Mouse (Mus musculus) embryonic facial prominence, embryonic 11.5 days (tissue): ENCODE results near the gene Tnni1. TPM values are rescaled to one million over a fixed set of nuclear protein-coding genes. Genes with fewer than 3 reads are reported as not detected.

ENCODE experiments used
- ATAC-seq: fragments of 200-750 bp; cut with Nextera tagmentation; replicated peaks from 2 replicates; pipeline ENCODE4 v1.8.0; 2017; ENCODE audit warnings: low read depth; ENCODE audit not compliant: insufficient number of reproducible peaks, low FRiP score, low TSS enrichment
- DNase-seq: peaks from one replicate; pipeline ENCODE4 v3.0.0-alpha.2; 2015; ENCODE audit warnings: low spot score
- H3K27ac ChIP-seq: fragments of 300-500 bp; sonication (generic); replicated peaks from 2 replicates; pipeline ENCODE4 v1.5.1; 2014; ENCODE audit warnings: mild to moderate bottlenecking, low read depth, low read length, control low read depth
- H3K27me3 ChIP-seq: fragments of 300-500 bp; sonication (generic); 2 replicates; pipeline ENCODE4 v1.6.1; 2014; ENCODE audit warnings: mild to moderate bottlenecking, low read length, moderate library complexity, mixed read lengths; ENCODE audit not compliant: control insufficient read depth, insufficient read depth
- H3K36me3 ChIP-seq: fragments of 300-500 bp; sonication (generic); replicated peaks from 2 replicates; pipeline ENCODE4 v1.6.1; 2014; ENCODE audit warnings: low read depth, mild to moderate bottlenecking, low read length, moderate library complexity, mixed read lengths; ENCODE audit not compliant: control insufficient read depth, insufficient read depth
- H3K4me1 ChIP-seq: fragments of 300-500 bp; sonication (generic); 2 replicates; pipeline ENCODE4 v1.6.1; 2014; ENCODE audit warnings: low read length, mixed read lengths; ENCODE audit not compliant: control insufficient read depth, insufficient read depth
- H3K4me2 ChIP-seq: fragments of 300-500 bp; sonication (generic); 2 replicates; pipeline ENCODE4 v1.6.1; 2014; ENCODE audit warnings: low read depth, mild to moderate bottlenecking, control low read depth, low read length, moderate library complexity
- H3K4me3 ChIP-seq: fragments of 300-500 bp; sonication (generic); 2 replicates; pipeline ENCODE4 v1.5.1; 2014; ENCODE audit warnings: low read depth, low read length, control low read depth
- H3K9ac ChIP-seq: fragments of 300-500 bp; sonication (generic); replicated peaks from 2 replicates; pipeline ENCODE4 v1.6.1; 2014; ENCODE audit warnings: mild to moderate bottlenecking, control low read depth, low read length
- H3K9me3 ChIP-seq: fragments of 300-500 bp; sonication (generic); replicated peaks from 2 replicates; pipeline ENCODE4 v1.6.1; 2016; ENCODE audit warnings: mild to moderate bottlenecking, low read length, inconsistent platforms, mixed read lengths; ENCODE audit not compliant: control insufficient read depth
- WGBS: fragments of 180-500 bp; shearing (Covaris S2); extraction: QIAGEN DNeasy Blood & Tissue Kit; methylation state at CpG from one replicate; pipeline ENCODE4 v1.1.7; 2014; 5-methylcytosine and 5-hydroxymethylcytosine counted together
- polyA plus RNA-seq: library from polyadenylated mRNA; unstranded; fragments of >200 nt; fragmentation: Nextera tagmentation; extraction: Ambion mirVana; gene quantifications from 2 replicates; pipeline ENCODE4 v1.2.1, GENCODE M21; 2014

The Tnni1 gene
- polyA plus RNA-seq, 1 experiment from 2014 or later = 19.1 TPM

DNA sequence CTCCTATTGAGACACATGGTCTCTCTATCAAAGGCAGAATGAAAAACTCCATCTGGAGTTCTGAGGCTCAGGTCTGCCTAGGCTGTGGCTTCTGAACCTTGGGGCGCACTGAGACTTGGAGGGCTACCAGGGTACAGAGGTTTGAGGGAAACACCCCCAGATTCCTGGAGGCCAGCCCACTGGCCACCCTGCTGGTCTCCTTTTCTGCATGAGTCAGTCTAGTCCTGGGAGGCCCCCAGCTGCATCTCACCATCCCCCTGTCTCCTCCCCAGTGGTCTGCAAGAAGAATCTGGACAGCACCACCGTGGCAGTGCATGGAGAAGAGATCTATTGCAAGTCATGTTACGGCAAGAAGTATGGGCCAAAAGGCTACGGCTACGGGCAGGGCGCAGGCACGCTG, 34.2 kb upstream of the Tnni1 start:
- Histone ChIP-seq H3K27me3 (no peaks in the 10 kb centered on the region), H3K4me3 (no peak overlapping the region), H3K4me2 (no peak overlapping the region), H3K9me3 (no peaks in the 10 kb centered on the region), H3K36me3 (no peaks in the 10 kb centered on the region), H3K4me1 (no peaks in the 10 kb centered on the region; the same call in 1 of the 2 replicates), H3K27ac (no peak overlapping the region), H3K9ac (no peak overlapping the region)
- DNase-seq = no peak
- 92% methylated on average over 7 of the region's 7 CpGs for WGBS
- no peak for ATAC-seq

DNA sequence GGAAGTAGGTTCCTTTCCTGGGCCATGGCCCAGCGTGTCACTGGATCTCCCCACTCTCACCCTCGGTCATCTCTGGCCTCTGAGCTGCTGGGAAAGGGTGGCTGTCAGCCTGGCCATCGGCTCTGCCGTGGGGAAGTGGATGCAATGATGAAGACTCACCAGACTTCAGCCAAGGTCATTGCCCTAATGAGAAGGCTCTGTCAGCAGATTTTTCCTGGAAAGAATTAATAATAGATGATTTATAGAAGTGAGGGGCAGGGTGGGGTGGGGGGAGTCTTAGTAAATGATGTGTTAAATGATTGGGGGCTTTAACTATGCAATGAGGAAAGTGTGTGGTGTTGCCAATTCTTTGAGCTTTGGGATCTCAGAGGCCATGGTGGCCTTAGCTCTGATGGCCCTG, 33.0 kb upstream of the Tnni1 start:
- H3K4me2 ChIP-seq = no peak overlapping the region
- 85% methylated on average over 4 of the region's 4 CpGs for WGBS
- no peaks in the 10 kb centered on the region for H3K9me3 ChIP-seq
- no peaks in the 10 kb centered on the region; the same call in 1 of the 2 replicates for H3K4me1 ChIP-seq
- H3K36me3 ChIP-seq = no peaks in the 10 kb centered on the region
- ATAC-seq = no peak
- no peaks in the 10 kb centered on the region for H3K27me3 ChIP-seq
- DNase-seq = no peak
- H3K9ac ChIP-seq = no peak overlapping the region
- H3K4me3 ChIP-seq = no peak overlapping the region
- H3K27ac ChIP-seq = no peak overlapping the region

DNA sequence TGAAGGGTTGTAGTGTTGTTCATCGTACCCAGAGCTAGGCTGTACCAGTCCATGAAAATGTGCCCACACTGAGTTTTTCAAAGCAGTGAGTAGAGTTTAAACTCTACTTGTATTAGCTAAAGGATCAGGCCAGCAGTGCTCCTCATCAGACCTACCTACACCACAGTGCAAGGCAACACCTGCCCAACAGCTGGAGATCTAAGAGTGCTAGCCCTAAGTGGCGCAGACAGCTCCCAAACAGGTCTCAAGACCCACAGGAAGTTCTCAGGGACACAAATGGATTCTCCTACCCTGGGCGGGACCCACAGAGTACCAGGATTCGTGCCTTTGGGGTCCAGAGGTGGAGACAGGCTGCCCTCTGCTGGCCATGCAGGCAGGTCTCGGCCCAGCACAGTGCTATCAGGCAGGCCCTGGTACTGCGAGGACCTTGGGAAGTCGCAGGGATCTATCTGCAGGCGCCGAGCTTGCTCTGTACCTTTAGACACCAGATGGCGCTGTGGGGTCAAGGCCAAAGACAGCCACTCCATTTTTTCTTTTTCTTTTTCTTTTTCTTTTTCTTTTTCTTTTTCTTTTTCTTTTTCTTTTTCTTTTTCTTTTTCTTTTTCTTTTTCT, 26.4 kb upstream of the Tnni1 start:
- Histone ChIP-seq H3K9ac (no peak overlapping the region; the same call in 1 of the 2 replicates), H3K4me1 (no peaks in the 10 kb centered on the region), H3K36me3 (no peaks in the 10 kb centered on the region), H3K4me3 (no peak overlapping the region), H3K27ac (no peak overlapping the region), H3K4me2 (no peak overlapping the region), H3K9me3 (no peaks in the 10 kb centered on the region), H3K27me3 (no peaks in the 10 kb centered on the region)
- ATAC-seq (peak; percentile 98), DNase-seq (peak; percentile 96)
- WGBS = 12% methylated on average over 10 of the region's 10 CpGs

DNA sequence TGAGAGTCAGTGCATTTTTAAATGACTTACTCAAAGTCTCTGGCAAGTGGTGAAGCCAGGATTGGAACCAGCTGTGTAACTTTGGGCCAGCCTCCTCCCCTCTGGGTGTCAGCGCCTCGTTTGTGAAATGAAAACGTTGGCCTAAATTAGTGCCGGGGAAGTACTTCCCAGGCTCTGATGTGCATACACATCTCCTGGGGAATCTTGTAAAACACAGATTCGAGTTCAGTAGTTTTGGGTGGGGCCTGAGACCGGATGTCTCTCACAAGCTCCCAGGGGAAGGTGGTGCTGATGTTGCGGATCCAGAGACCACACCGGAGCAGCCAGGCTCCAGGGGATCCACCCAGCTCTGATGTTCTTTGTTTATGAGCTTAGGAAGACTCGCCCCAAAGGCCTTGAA, 23.9 kb upstream of the Tnni1 start:
- no peak overlapping the region for H3K4me2 ChIP-seq
- H3K27me3 ChIP-seq = no peaks in the 10 kb centered on the region
- WGBS = 51% methylated on average over 9 of the region's 9 CpGs
- no peak overlapping the region for H3K4me3 ChIP-seq
- no peak for DNase-seq
- H3K4me1 ChIP-seq = no peaks in the 10 kb centered on the region
- no peak overlapping the region for H3K27ac ChIP-seq
- H3K9me3 ChIP-seq = no peaks in the 10 kb centered on the region
- H3K36me3 ChIP-seq = no peaks in the 10 kb centered on the region
- no peak overlapping the region for H3K9ac ChIP-seq
- ATAC-seq = no peak

DNA sequence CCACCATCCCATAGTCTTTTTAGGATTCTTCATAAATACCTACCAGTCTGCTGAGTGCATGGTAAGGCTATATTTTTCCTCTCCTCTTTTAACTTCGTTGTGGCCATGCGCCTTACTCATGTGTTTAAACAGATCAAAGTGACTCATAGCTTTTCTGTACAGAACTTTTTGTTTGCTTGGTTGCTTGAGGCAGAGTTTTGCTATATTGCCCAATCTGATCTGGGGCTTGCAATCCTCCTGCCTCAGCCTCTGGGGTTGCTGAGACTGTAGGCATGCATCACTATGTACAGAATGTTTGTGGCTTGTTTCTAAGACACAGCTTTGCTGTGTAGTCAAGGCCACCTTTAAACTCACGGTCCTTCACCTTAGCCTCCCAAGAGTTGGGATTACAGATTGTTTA, 23.3 kb upstream of the Tnni1 start:
- Histone ChIP-seq H3K4me2 (no peak overlapping the region), H3K4me3 (no peak overlapping the region), H3K9ac (no peak overlapping the region), H3K9me3 (no peaks in the 10 kb centered on the region), H3K4me1 (no peaks in the 10 kb centered on the region), H3K36me3 (no peaks in the 10 kb centered on the region), H3K27ac (no peak overlapping the region), H3K27me3 (no peaks in the 10 kb centered on the region)
- DNase-seq (no peak), ATAC-seq (no peak)
- WGBS = 93% methylated on average over 3 of the region's 3 CpGs

GRCm38 (mm10) chr1:135757287-135757686, 21.9 kb upstream of the Tnni1 start:
- Histone ChIP-seq H3K4me1 (no peaks in the 10 kb centered on the region), H3K36me3 (no peaks in the 10 kb centered on the region), H3K9me3 (no peaks in the 10 kb centered on the region), H3K27ac (no peak overlapping the region), H3K4me2 (no peak overlapping the region), H3K9ac (no peak overlapping the region), H3K27me3 (no peaks in the 10 kb centered on the region), H3K4me3 (no peak overlapping the region)
- ATAC-seq (no peak), DNase-seq (no peak)
- WGBS = 74% methylated on average over 8 of the region's 8 CpGs

DNA sequence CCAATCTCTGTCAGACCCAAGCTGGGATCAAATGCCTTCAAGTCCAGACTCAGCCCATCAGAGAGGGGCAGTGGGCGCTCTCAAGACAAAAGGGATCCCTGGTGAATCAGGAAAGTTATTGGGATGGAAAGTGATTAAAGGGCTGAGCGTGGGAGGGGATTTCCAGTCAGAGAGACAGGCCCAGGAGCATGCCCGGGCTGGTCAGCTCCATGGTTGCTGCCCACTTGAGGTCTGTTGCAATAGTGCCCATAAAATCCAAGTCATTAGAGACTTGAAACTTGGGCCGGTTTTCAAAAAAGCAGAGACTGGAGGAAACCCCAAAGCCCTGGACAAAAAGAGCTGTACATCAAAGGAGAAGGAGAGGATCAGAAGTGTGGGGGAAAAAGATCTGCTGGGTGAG, 19.5 kb upstream of the Tnni1 start:
- ATAC-seq (no peak), DNase-seq (no peak)
- H3K27ac ChIP-seq = no peak overlapping the region
- no peaks in the 10 kb centered on the region for H3K36me3 ChIP-seq
- H3K27me3 ChIP-seq = no peaks in the 10 kb centered on the region
- H3K9ac ChIP-seq = no peak overlapping the region
- WGBS = 67% methylated on average over 4 of the region's 4 CpGs
- H3K4me1 ChIP-seq = no peaks in the 10 kb centered on the region
- H3K4me3 ChIP-seq = no peak overlapping the region
- H3K9me3 ChIP-seq = no peaks in the 10 kb centered on the region
- H3K4me2 ChIP-seq = no peak overlapping the region

GRCm38 (mm10) chr1:135760216-135760615, 19.0 kb upstream of the Tnni1 start:
- Histone ChIP-seq H3K9me3 (no peaks in the 10 kb centered on the region), H3K4me2 (no peak overlapping the region), H3K27me3 (no peaks in the 10 kb centered on the region), H3K9ac (no peak overlapping the region), H3K36me3 (no peaks in the 10 kb centered on the region), H3K4me1 (no peaks in the 10 kb centered on the region), H3K4me3 (no peak overlapping the region), H3K27ac (no peak overlapping the region)
- DNase-seq = no peak
- WGBS = 74% methylated on average over 8 of the region's 8 CpGs
- ATAC-seq = no peak
